Mouse (Mus musculus) erythroid progenitor cell, adult 5-6 weeks (primary cell): ENCODE results near the gene Ppp1r11. TPM values are rescaled to one million over a fixed set of nuclear protein-coding genes. Genes with fewer than 3 reads are reported as not detected.
"Not testable (repeated sequence)": the region's sequence is repeated elsewhere in the genome, so short reads cannot be mapped to it uniquely, and the experiment has no call there.

Experiments used
- ATAC-seq: replicated peaks from 2 replicates; pipeline ENCODE4 v1.8.0; 2016; ENCODE audit warnings: moderate number of reproducible peaks, mild to moderate bottlenecking, moderate TSS enrichment, inconsistent platforms; ENCODE audit not compliant: poor library complexity, low FRiP score, severe bottlenecking
- total RNA-seq, 2 experiments: library from RNA; stranded (forward) in 1 of 2; stranded (reverse) in 1 of 2; fragments of 150-400 nt in 1 of 2; fragments of 186-747, 209-891 nt in 1 of 2; gene quantifications; 2 replicates each; pipeline versions ENCODE4 v1.2.3 to v1.2.4; 2015 to 2017; ENCODE audit warnings: low replicate concordance in 2 of 2

The Ppp1r11 gene
- 8.6 and 24.3 TPM in 2 replicates for total RNA-seq (2015; ENCODE audit: low replicate concordance)
- 2.2 and 10.8 TPM in 2 replicates for total RNA-seq (2017; ENCODE audit: low replicate concordance)

GRCm38 (mm10) chr17:36950981-36951947 lies at the start of gene Ppp1r11:
Gene Ppp1r11, minus strand, starts transcription at chr17:36951741.
- ATAC-seq: peak; percentile 98

- ATAC-seq: no peak
Measured at GRCm38 (mm10) chr17:37000863-37001262, 49.3 kb upstream of the Ppp1r11 start, which contains the start of gene Zfp57. Gene Zfp57, plus strand, starts transcription at chr17:37001163.

- ATAC-seq: no peak
Measured at GRCm38 (mm10) chr17:36998477-36998876, 46.9 kb upstream of the Ppp1r11 start.

GRCm38 (mm10) chr17:36997033-36997735 lies 45.6 kb upstream of the Ppp1r11 start:
- no peak for ATAC-seq

GRCm38 (mm10) chr17:36995448-36995847 lies 43.9 kb upstream of the Ppp1r11 start:
- ATAC-seq: no peak

- ATAC-seq: no peak
Measured at GRCm38 (mm10) chr17:36994528-36994927, 43.0 kb upstream of the Ppp1r11 start.

GRCm38 (mm10) chr17:36993770-36994325 lies 42.3 kb upstream of the Ppp1r11 start:
- ATAC-seq: no peak

- ATAC-seq: no peak
Measured at GRCm38 (mm10) chr17:36992336-36993104, 41.0 kb upstream of the Ppp1r11 start.

GRCm38 (mm10) chr17:36990630-36991029 lies 39.1 kb upstream of the Ppp1r11 start:
- ATAC-seq: not testable (repeated sequence)

- ATAC-seq: no peak
Measured at GRCm38 (mm10) chr17:36989437-36989836, 37.9 kb upstream of the Ppp1r11 start, which contains the start of gene H2-M5. Gene H2-M5, minus strand, starts transcription at chr17:36989537.

GRCm38 (mm10) chr17:36988475-36988874 lies 36.9 kb upstream of the Ppp1r11 start:
- ATAC-seq: no peak

- no peak for ATAC-seq
Measured at GRCm38 (mm10) chr17:36982253-36983155, 31.0 kb upstream of the Ppp1r11 start.

- no peak for ATAC-seq
Measured at GRCm38 (mm10) chr17:36981845-36982244, 30.3 kb upstream of the Ppp1r11 start.

GRCm38 (mm10) chr17:36981221-36981813 lies 29.8 kb upstream of the Ppp1r11 start, which contains the start of gene 2410137M14Rik:
Gene 2410137M14Rik, minus strand, starts transcription at chr17:36981237.
- ATAC-seq: no peak

- ATAC-seq: no peak
Measured at GRCm38 (mm10) chr17:36973271-36973787, 21.8 kb upstream of the Ppp1r11 start.

- no peak for ATAC-seq
Measured at GRCm38 (mm10) chr17:36972791-36973190, 21.2 kb upstream of the Ppp1r11 start.

- ATAC-seq: no peak
Measured at GRCm38 (mm10) chr17:36971172-36971850, 19.8 kb upstream of the Ppp1r11 start.
